Mouse (Mus musculus) spleen, adult 2 months (tissue): ENCODE results near the gene Zfp74.

Experiments used
- CTCF ChIP-seq: fragments of 200-500 bp; IDR thresholded peaks from 2 replicates; pipeline ENCODE4 v1.5.1; 2011; ENCODE audit warnings: mild to moderate bottlenecking, inconsistent platforms; ENCODE audit not compliant: insufficient read depth, insufficient read length, insufficient replicate concordance; ENCODE audit errors: extremely low read depth
- POLR2A ChIP-seq: fragments of 200-500 bp; IDR thresholded peaks from 2 replicates; pipeline ENCODE4 v1.6.1; 2011; ENCODE audit warnings: low read depth, low read length, inconsistent platforms

DNA sequence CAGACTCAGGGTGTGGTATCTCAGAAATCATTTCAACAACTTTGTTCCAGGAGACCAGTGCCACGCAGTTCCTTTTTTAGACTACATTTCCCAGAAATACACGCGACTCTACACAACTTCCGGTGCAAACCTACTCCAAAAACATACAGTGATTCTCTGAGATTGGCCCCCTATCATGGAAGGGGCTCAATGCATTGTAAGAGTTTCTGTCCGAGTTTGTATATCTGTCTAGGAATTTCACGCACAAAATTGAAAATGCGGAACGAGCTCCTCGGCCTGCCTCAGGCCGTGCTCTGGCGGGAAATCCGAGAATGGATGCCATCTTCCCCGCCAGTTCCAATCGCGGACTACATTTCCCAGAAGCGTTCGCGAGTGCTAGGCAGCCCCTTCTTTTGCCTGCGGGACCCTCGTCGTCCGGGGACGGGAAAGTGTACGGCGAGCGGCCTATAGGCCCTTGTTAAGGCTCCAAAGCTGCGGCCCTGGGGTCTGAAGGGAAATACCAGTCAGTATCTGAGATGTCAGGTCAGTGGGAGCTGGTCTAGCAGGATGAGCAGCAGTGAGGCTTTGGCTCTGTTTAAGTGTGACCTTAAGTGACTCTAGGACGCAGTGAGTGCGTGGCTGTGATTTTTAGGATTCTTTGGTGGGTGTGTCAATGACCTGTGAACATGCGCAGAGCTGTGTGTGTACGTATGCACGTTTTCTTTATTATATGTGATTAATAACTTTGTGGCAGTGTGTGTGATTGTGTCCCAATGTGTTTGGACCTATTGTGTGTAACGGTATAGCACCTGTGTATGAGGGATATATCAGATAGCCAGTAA lies 45.5 kb downstream of the Zfp74 start, which contains the start of gene Zfp383:
- TF ChIP-seq CTCF (no peak), POLR2A (no peak)
